Comparison of ENCODE assay signal across 9 mouse cellular contexts in genomic region chr15:31342001-31342400, GRCm38 (mm10). TPM values are rescaled to one million over a fixed set of nuclear protein-coding genes. Genes with fewer than 3 reads are reported as not detected.
DNase-seq lines count a peak whose midpoint lies in the region; ATAC-seq and TF ChIP-seq lines count a peak whose summit lies in the region.
"Had no signal": no experiment of that assay in that cellular context is flagged by ENCODE, and none has a peak within 500 bp of the region (broad histone marks: within the 10 kb centered on the region; RNA-seq: fewer than 3 reads in every experiment).

No protein-coding gene starts in this region.

- 43% methylated on average over 1 of the region's 1 CpGs for WGBS in hindbrain, postnatal 0 days
- 52% methylated on average over 1 of the region's 1 CpGs for WGBS in hindbrain, embryonic 10.5 days
- 43% methylated on average over 1 of the region's 1 CpGs for WGBS in lung, adult 2 months

- H3K36me3 ChIP-seq in hindbrain, postnatal 0 days (ENCODE audit: insufficient read depth, low read length): no peaks in the 10 kb centered on the region
- H3K36me3 ChIP-seq in hindbrain, embryonic 10.5 days: no peaks in the 10 kb centered on the region

- TF ChIP-seq POLR2A in lung, adult 2 months (IDR thresholded peaks at IDR 0.05; ENCODE audit: borderline replicate concordance, extremely low read depth, low read depth, low read length): no peak

- H3K4me1 ChIP-seq in hindbrain, postnatal 0 days (ENCODE audit: insufficient read depth, low read length): no peaks in the 10 kb centered on the region
- peaks cover 15% of the 10 kb centered on the region; the same call in 1 of the 2 replicates for H3K4me1 ChIP-seq in hindbrain, embryonic 10.5 days (replicated peaks)
- peaks cover 29% of the 10 kb centered on the region for H3K4me1 ChIP-seq in lung, adult 2 months (ENCODE audit: control insufficient read depth, insufficient read depth, low read length)
- peaks cover 19% of the 10 kb centered on the region for H3K4me1 ChIP-seq in brown adipose tissue, adult 24 weeks (ENCODE audit: control insufficient read depth, insufficient read depth, insufficient read length, low read length)

- H3K9ac ChIP-seq in hindbrain, postnatal 0 days (replicated peaks; ENCODE audit: low read length): no peak overlapping the region

- TF ChIP-seq CTCF in hindbrain, postnatal 0 days (IDR thresholded peaks at IDR 0.05; ENCODE audit: low read depth): no peak
- no peak for TF ChIP-seq CTCF in lung, adult 2 months (IDR thresholded peaks at IDR 0.05; ENCODE audit: insufficient read depth, low read length)

- no peak for DNase-seq in hindbrain, postnatal 0 days (ENCODE audit: low spot score)
- no peak for DNase-seq in hindbrain, embryonic 10.5 days (ENCODE audit: low spot score)
- peak; percentile 13 for DNase-seq in lung, postnatal 10 days
- no peak for DNase-seq in lung, adult 2 months
- DNase-seq in gastrocnemius, postnatal 10 days: no peak
- DNase-seq: cerebellum, adult 9-11 months; thymus, postnatal 4 days had no signal

- ATAC-seq in hindbrain, postnatal 0 days: peak; percentile 39
- ATAC-seq in monocyte, adult 5-6 weeks (replicated peaks; ENCODE audit: insufficient number of reproducible peaks, low FRiP score, low TSS enrichment, poor library complexity, severe bottlenecking): peak; percentile 40; the same call in 1 of the 2 replicates

- no peaks in the 10 kb centered on the region for H3K9me3 ChIP-seq in hindbrain, postnatal 0 days (ENCODE audit: low read length)
- no peaks in the 10 kb centered on the region for H3K9me3 ChIP-seq in hindbrain, embryonic 10.5 days

- H3K27ac ChIP-seq in hindbrain, postnatal 0 days: no peak overlapping the region
- no peak overlapping the region for H3K27ac ChIP-seq in hindbrain, embryonic 10.5 days
- H3K27ac ChIP-seq in brown adipose tissue, adult 24 weeks (replicated peaks; ENCODE audit: low read depth, low read length): 0 out of 2 replicates have a peak overlapping the region, but pooled peaks have one; percentile 40

- no peak overlapping the region for H3K4me3 ChIP-seq in hindbrain, postnatal 0 days (ENCODE audit: low read length)
- H3K4me3 ChIP-seq in hindbrain, embryonic 10.5 days: no peak overlapping the region
- H3K4me3 ChIP-seq in lung, adult 2 months (replicated peaks; ENCODE audit: extremely low read depth, low read depth, low read length): no peak overlapping the region
- H3K4me3 ChIP-seq in brown adipose tissue, adult 24 weeks (ENCODE audit: insufficient read depth, low read depth, low read length): no peak overlapping the region

- H3K4me2 ChIP-seq in hindbrain, postnatal 0 days (ENCODE audit: low read depth, low read length): no peak overlapping the region

- H3K27me3 ChIP-seq in hindbrain, postnatal 0 days (ENCODE audit: insufficient read depth, low read length): no peaks in the 10 kb centered on the region
- H3K27me3 ChIP-seq in hindbrain, embryonic 10.5 days (ENCODE audit: insufficient read depth, poor library complexity, severe bottlenecking): no peaks in the 10 kb centered on the region

RNA-seq across cellular contexts. Expression of gene Ankrd33b, which starts 25.5 kb away (rescaled TPM):
- 1.6 and 3.3 TPM in 2 replicates for total RNA-seq in hindbrain, postnatal 0 days (2014; rRNA removed)
- polyA plus RNA-seq in hindbrain, postnatal 0 days (2015; fragmentation: Nextera tagmentation; extraction: Ambion mirVana): 1.2 and 1.6 TPM in 2 replicates
- polyA plus RNA-seq in hindbrain, embryonic 10.5 days (2016; fragmentation: Nextera tagmentation; extraction: Ambion mirVana): 0.39 and 0.56 TPM in 2 replicates
- polyA plus RNA-seq in lung, adult 2 months (2012; rRNA removed): 39.4 and 42.2 TPM in 2 replicates
- 0.67 and 0.91 TPM in 2 replicates for polyA plus RNA-seq in brown adipose tissue, adult 24 weeks (2012; ENCODE audit: insufficient read depth, insufficient read length, missing spikeins)
- 0.97 to 11.6 TPM (median 9.1 TPM) in 3 replicates for total RNA-seq in monocyte, adult 5-6 weeks (2017)
- total RNA-seq in gastrocnemius, postnatal 10 days (2021): 1 to 10 TPM; 5.5 to 5.8 TPM

Comparison
In these comparisons a context has a peak if more than half of its experiments do, and no peak if none do; other contexts are left out.
1. RNA of gene Ankrd33b, which starts 25.5 kb away (polyA plus RNA-seq): 39.4 to 42.2 TPM in lung, adult 2 months; 1.2 to 1.6 TPM in hindbrain, postnatal 0 days, 0.67 to 0.91 TPM in brown adipose tissue, adult 24 weeks and 0.39 to 0.56 TPM in hindbrain, embryonic 10.5 days; every median in the first group is over 10 times any median in the second.